Mouse (Mus musculus) mesoderm, embryonic 11.5 days (tissue): ENCODE measurements around the gene Spata32.

Source experiments
- DNase-seq: peaks from one replicate; pipeline ENCODE4 v3.0.0-alpha.2; 2012; ENCODE audit warnings: low read depth, low spot score

The Spata32 gene

DNA sequence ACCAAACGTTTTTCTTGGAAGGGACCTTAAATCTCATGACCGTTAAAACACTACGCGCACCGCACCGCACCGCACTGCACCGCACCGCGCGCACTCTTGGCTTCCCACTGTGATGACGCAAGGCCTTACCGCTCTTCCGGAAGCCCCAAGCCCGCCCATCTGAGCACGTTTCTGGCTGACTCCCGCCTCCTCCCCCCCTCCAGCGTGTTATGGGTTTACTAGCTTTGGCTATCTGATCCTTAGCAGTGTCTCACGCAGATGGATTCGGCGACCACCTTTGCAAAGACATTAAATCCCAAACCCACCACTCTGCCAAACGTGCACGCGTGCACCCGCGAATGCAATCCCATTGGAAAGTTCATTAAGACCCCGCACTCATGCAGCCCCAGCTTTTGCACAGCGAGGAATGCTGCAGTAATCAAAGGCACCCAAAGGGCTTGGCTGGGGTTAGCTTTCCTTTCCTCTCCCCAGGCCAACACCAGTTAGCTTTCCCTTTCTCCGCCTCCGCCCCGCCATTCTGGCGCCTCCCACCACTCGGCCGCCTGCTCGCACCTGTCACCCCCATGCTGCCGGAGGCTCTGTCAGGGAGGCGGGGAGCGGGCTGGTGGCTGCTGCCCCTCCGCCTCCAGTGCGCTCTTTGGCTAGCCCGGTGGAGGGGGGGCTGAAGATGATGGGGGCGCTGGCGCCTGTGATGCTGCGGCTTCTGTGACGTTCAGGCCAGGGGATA lies at the start of gene Spata32:
TSS of gene Spata32 (minus strand) at position 643 of the 727 bp plus-strand sequence.
- peak; percentile 68 for DNase-seq

- DNase-seq = peak; percentile 100
Measured at GRCm38 (mm10) chr11:103267346-103268219, 49.4 kb upstream of the Spata32 start, which contains the start of gene Map3k14. Map3k14 (minus strand) TSS chr11:103267472.

- no peak for DNase-seq
Measured at GRCm38 (mm10) chr11:103266729-103267345, 48.6 kb upstream of the Spata32 start.

GRCm38 (mm10) chr11:103265856-103266255 lies 47.6 kb upstream of the Spata32 start:
- DNase-seq = no peak

DNA sequence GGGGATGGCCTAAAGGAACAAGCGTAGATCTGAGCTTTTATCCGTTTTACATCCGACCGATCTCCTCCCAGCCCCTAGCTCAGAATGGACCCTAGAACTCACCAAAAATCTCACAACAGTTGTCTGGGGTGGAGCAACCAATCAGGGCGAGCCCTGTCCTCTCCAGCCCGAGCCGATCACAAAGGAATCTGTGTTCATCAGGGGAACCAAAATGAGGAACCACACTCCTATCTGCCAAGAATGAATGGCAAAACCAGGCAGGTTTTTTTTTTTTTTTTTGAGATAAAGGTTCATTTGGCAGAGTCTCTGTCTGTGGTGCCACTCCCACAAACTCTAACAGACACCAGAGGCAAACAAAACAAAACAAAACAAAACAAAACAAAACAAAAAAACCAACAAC lies 47.0 kb upstream of the Spata32 start:
- DNase-seq = no peak

GRCm38 (mm10) chr11:103264427-103265005 lies 46.3 kb upstream of the Spata32 start:
- DNase-seq = no peak

GRCm38 (mm10) chr11:103263551-103263950 lies 45.3 kb upstream of the Spata32 start:
- no peak for DNase-seq

DNA sequence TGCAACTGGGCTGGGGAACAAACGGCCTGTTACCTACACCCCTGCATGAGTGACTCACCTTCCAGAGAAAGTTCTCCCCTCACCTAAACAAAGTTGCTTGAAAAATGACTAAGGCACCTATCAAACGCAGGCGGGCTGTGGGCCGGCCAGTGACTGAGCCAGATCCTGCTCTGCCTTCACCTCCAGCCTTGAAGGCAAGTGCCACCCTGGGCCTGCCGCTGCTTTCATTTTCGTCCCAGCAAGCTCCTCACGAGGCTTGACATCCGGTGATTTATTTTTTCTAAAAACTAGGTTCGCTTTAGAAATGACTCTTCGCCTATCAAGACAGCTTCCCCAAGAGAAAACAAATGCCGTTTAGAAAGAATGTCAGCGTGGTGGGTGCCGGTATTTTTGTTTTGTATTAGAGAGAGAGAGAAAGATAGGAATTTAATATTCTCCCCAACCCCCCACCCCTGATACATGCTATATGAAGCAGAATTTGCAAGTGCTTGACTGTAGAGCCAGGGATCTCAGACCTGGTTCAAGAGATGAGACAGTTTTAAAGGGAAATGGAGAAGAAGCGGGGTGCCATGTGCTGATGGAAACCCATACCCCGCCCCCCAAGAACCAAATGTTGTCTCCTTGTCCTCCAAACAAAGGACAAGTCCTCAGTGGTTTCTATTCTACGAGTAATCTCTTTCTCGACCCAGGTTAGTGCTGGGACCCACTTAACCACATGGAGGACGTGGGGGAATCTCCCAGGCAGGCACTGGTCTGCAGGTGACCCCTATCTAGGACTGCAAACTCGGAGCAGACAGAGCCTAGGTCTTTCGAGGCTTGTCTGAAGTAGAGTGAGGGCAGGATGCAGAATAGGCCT lies 44.4 kb upstream of the Spata32 start:
- DNase-seq = no peak

- DNase-seq = no peak
Measured at GRCm38 (mm10) chr11:103261671-103262411, 43.6 kb upstream of the Spata32 start.

- no peak for DNase-seq
Measured at GRCm38 (mm10) chr11:103260515-103261192, 42.4 kb upstream of the Spata32 start.

GRCm38 (mm10) chr11:103260034-103260433 lies 41.8 kb upstream of the Spata32 start:
- DNase-seq = no peak

DNA sequence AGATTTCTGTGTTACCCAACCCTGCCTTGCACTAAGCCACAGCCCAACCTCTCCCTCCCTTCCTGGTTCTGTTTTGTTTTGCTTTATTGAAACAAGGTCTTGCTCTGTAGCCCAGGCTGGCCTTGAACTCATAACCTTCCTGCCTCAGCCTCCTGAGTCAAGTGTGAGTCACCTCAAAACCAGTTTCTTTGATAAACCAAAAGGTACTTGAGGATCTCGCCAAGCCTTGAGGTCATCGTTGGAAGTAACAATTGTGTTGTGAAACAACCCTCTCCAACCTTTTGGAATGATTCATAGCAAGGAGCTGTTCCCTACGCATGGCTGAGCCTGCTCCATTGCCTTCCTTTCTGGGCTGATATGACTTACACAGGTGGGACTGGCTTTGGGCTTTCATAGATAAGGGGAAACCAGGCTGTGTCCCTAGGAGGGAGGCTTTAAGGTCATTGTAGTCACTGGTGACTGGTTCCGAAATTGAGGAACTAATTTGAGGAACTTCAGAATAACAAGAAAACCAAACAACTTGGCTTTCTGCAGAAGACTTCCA lies 39.8 kb upstream of the Spata32 start:
- DNase-seq = no peak

DNA sequence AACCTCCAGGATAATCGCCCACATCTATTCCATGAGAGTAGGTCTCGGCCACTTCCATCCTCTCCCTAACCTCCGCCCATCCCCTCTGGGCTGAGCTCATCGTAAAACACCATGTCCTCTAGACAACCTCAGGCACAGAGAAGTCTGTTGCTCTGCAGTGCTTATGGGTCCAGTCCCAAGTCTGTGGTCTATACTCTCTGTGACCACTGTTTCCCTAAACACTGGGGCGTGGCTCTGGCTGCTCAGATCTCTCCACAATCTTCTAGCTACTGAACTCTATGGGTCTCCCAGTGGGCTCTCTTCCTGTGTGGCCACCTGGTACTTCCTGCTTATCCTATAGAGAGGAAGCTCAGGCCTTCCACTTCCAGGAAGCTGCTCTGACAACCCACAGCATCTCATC lies 35.4 kb upstream of the Spata32 start:
- no peak for DNase-seq

GRCm38 (mm10) chr11:103252380-103252779 lies 34.1 kb upstream of the Spata32 start:
- no peak for DNase-seq

DNA sequence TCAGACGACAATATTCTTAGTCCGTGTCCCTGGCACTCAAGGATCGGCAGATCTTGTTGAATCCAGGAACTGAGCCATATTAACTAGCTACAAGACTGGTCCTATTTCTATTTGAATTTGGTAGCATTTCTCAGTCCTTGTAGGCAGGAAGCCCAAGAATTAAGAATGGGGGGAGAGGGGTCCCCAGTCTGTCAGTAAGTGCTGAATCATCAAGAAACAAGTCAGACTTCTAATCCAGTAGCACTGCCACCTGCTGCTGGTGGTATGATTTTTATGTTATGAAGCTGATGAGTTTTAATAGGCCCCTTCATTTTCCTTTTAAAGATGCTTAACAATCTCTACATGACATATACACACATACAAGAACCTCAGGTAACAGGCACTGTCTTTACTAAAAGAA lies 32.1 kb upstream of the Spata32 start:
- DNase-seq = no peak

DNA sequence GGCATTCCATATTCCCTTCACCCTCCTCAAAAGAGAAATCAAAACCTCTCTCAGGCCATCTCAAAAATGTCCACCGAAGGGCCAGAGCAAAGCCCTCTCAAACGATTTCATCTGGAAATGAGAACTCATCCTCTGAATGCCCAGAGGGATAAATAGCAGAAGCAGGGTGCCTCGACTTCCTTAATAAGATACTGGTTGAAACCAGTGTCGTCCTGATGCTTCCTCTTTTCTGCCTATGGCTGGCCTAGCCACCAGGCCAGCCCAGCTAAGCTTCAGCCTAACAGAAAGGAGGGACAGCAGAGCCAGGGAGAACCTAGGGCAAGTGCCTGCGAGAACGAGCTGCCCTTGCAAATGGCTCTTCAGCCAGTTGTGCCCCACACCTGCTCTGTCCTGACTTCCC lies 31.3 kb upstream of the Spata32 start:
- DNase-seq = no peak

DNA sequence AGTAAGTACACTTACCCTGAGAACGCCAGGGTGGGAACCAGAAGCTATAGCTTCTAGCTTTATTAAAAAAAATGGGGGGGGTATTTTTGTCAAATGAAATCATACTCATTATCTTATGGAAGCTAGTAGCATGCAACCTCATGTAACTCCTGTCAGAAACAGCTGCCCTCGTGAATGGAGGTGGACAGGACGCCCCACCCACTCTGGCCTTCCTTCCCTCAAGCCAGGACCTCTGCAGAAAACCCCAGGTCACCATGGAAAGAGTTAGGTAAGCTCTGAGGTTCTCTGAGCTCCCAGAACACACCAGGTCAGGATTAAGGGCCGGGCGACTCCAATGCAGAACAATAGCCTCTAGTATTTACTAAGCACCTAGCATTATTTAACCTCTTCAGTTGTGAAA lies 30.6 kb upstream of the Spata32 start:
- no peak for DNase-seq

- DNase-seq = no peak
Measured at GRCm38 (mm10) chr11:103247504-103248177, 29.4 kb upstream of the Spata32 start.
